Mouse (Mus musculus): Measurements from ENCODE around the gene Pde4a. TPM values are rescaled to one million over a fixed set of nuclear protein-coding genes. Genes with fewer than 3 reads are reported as not detected.

Gene Pde4a
- total RNA-seq, 2 experiments from 2014 or later: 101 to 106 TPM

DNA sequence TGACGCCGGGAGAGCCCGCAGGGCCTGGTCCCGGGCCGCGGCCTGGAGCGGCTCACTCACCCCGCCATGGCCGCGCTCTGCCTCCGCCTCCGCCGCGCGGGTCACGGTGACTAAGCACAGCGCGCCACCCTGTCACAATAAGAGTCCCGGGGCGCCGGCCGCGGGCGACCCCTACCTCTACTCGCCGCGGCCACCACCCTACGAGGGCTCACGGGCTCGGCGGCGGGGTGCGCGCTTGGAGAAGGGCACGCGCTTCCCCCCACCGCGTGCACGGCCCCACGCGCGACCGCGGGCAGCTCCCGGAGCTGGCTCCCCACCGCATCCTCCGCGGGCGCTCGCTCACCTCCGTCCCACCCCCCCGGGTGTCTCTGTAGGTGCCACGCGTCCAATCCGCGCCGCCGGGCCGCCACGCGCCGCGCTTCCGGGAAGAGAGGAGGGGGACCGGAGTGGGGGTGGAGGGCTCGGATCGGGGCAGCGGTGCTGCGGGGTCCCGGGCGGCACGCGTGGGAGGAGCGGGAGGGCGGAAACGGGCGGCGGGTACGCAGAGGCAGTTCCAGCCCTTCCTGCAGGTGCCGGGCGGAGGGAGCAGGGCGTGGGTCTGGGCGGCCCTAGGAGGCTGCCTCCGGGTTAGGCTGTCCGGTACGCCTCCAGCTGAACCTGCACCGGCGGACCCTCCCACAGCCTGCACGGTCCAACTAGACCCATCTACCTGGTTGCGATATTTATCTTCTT lies 73.4 kb downstream of the Pde4a start, which contains the start of gene Keap1:
Gene Keap1 (minus strand): TSS at position 629 of the 732 bp plus-strand sequence.
- DNase-seq (ENCODE audit: extremely low spot score in 1 of 2, low spot score in 2 of 2): peak; percentile 77 to 78
- TF ChIP-seq CTCF (IDR thresholded peaks at IDR 0.05): no peak; the same call in 1 of the 2 replicates
- peak within 1 kb of the TSS; percentile 95 for H3K27ac ChIP-seq
- intact Hi-C loops (cut with DNase I): loop anchor here (2.0 kb wide), 1 partner anchor 50 kb away; no protein-coding TSS in a partner anchor
- peak within 1 kb of the TSS; percentile 92 for H3K4me3 ChIP-seq

DNA sequence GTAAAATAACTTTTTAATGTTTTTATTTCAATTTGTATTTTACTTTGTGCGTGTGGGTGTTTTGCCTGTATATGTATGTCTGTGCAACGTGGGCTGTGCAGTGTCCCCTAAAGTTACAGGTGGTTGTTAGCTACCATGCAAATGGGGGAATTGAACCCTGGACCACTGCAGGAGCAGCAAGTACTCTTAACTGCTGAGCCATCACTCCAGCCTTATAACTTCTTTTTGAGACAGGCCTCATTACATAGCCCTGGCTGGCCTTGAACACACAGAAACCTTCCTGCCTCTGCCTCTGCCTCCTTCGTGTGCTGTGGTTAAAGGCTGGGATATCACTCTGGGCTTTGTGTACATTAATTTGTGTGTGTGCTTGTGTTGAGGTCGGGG lies 73.9 kb downstream of the Pde4a start:
- no peak for TF ChIP-seq CTCF (IDR thresholded peaks at IDR 0.05)
- intact Hi-C loops (cut with DNase I): loop anchor here (2.0 kb wide), 1 partner anchor 49 kb away; no protein-coding TSS in a partner anchor
- Histone ChIP-seq H3K4me3 (peak overlapping the region; percentile 92), H3K27ac (peak overlapping the region; percentile 95)
- DNase-seq (ENCODE audit: extremely low spot score in 1 of 2, low spot score in 2 of 2): no peak

DNA sequence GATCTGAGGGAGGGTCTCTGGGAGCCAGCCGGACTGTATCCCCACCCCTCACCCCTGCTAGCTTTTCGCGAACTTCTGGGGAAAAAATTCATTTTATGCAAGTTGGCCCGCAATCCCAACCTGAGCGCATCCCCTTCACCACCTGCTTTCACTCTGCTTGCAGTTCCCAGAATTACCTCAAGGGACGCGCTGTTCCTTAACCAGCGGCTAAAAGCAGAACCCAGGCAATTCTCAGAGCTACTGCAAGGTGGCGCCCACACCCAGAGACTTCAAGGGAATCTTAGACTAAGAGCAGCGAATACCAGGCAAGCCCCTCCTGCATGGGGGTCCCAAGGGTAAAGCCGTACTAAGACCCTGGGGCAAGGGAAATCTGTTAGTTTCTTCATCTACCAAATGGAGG lies 75.8 kb downstream of the Pde4a start:
- intact Hi-C loops (cut with DNase I): loop anchor here (5.0 kb wide), 1 partner anchor 126 kb away; the partner anchor contains the start of gene Ilf3
- Histone ChIP-seq H3K4me3 (no peak overlapping the region), H3K27ac (no peak overlapping the region)
- DNase-seq (ENCODE audit: extremely low spot score in 1 of 2, low spot score in 2 of 2): peak; percentile 76 to 80
- peak; percentile 95 for TF ChIP-seq CTCF (IDR thresholded peaks at IDR 0.05)

DNA sequence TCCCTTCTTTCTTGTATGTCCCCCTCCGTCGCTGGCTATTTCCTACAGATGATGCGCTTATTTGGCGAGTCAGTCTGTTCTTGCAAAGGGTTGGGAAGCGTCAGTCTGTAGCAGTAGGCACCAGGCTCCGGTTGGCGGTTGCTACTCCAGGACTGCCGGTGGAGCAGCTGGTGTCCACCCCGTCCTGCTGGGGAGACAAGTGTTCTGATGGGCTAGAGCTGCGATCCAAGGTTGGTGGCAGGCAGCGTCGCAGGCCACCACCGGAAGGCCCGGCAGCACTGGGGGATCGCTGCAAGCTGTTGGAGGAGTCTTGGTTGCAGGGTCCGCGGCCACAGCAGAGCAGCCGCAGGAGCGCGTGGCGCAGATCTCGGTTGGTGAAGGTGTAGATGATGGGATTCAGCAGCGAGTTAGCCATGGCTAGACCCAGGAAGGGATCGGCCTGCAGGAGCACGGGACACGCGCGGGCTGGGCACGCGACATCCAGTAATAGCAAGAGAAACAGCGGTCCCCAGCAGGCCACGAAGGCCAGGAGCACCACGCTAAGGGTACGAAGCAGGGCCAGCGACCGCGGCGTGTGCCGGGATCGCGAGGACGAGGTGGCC lies 78.4 kb downstream of the Pde4a start:
- peak overlapping the region; percentile 53 for H3K27ac ChIP-seq
- TF ChIP-seq CTCF (IDR thresholded peaks at IDR 0.05): no peak
- intact Hi-C loops (cut with DNase I): loop anchor here (5.0 kb wide), 1 partner anchor 123 kb away; the partner anchor contains the start of gene Ilf3
- DNase-seq (ENCODE audit: extremely low spot score in 1 of 2, low spot score in 2 of 2): peak in 1 of 2 experiments; percentile 39
- peak overlapping the region; percentile 35 for H3K4me3 ChIP-seq

DNA sequence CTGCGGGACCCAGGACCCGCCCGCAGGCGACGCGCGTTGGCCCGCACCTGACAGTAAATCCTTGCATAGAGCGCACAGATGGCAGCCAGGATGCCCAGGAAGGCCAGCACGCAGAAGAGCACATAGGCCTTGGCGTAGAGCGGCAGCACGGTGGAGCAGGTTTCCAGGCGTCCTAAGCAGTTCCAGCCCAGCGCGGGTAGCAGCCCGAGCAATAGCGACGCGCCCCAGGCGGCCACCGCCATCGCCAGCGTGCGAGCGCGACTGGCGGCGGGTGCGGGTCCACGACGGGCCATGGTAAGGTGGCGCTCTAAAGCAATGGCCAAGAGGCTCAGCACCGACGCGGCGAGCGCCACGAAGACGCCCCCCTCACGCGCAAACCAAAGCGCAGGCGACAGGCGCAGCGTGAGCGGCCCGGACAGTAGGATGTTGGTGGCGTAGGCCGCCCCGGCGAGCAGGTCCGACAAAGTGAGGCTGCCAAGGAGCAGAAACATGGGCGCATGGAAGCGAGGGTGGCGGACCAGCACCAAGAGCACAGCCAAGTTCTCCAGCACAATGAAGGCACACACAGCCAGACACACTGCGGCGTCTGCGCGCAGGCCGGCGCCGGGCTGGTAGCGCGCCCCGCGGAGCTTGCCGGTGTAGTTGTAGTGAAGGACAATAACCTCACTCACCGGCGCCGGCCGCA lies 79.1 kb downstream of the Pde4a start:
- peak in 1 of 2 experiments; percentile 54 for DNase-seq (ENCODE audit: extremely low spot score in 1 of 2, low spot score in 2 of 2)
- no peak for TF ChIP-seq CTCF (IDR thresholded peaks at IDR 0.05)
- peak overlapping the region; percentile 35 for H3K4me3 ChIP-seq
- H3K27ac ChIP-seq: peak overlapping the region; percentile 53
- intact Hi-C loops (cut with DNase I): loop anchor here (5.0 kb wide), 1 partner anchor 123 kb away; the partner anchor contains the start of gene Ilf3

DNA sequence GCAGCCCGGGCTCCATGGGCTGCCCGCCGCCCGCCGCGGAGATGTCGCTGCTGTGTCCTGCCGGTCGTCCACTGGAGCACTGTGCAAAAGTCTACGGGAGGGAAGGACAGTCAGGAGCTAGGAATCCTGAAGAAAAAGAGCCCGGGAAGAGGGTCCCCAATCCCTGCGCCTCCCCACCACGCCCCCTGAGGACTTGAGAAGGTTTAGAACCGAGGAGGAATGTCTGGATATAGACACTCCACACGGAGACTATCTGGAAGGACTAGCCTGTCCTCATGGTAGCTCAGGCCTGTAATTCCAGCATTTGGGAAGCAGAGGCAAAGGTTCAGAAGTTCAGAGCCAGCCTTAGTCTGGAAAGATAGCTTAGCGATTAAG lies 79.6 kb downstream of the Pde4a start:
- Histone ChIP-seq H3K4me3 (peak overlapping the region; percentile 35), H3K27ac (no peak overlapping the region; the same call in 1 of the 2 replicates)
- DNase-seq (ENCODE audit: extremely low spot score in 1 of 2, low spot score in 2 of 2): no peak
- intact Hi-C loops (cut with DNase I): no loop called here
- TF ChIP-seq CTCF (IDR thresholded peaks at IDR 0.05): no peak

DNA sequence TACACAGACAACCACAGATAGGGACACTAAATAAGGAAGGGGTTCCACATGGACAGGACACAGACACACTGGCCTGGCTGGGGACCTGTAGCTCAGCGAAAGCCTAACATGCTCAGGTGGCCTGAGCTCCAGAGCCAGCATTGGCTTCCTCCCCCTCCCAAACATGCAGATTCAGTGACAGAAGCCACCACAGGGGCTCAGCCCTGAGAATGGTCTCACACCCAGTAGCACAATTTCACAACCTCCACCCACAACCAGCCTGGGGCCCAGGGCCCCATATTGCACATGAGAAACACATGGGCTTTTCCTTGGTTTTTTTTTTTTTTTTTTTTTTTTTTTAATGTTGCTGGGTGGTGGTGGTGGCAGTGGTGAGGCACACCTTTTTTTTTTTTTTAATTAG lies 80.8 kb downstream of the Pde4a start:
- Histone ChIP-seq H3K4me3 (no peak overlapping the region), H3K27ac (no peak overlapping the region)
- intact Hi-C loops (cut with DNase I): no loop called here
- TF ChIP-seq CTCF (IDR thresholded peaks at IDR 0.05): no peak
- DNase-seq (ENCODE audit: extremely low spot score in 1 of 2, low spot score in 2 of 2): no peak

DNA sequence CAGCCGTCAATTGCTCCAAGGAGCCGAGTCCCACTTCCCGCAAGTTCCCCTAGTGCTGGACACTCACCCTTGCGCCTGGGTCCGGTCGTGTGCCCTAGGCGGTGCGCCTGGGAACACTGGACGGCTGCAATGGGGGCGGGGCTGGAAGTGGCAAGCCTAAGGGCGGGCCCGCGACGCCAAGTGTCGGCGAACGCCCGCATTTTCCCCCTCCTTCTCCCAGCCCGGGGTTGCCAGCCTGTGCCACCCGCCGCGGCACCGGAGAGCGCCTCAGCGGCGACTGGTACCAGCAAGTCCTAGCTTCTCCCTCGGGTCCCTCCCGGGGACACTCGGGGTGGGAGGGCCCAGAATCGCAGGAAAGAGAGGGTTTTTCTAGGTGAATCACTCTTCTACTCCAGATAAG lies 82.8 kb downstream of the Pde4a start, which contains the start of gene S1pr5:
Gene S1pr5 (minus strand): TSS at position 118 of the 400 bp plus-strand sequence.
- peak within 1 kb of the TSS; percentile 69 for H3K27ac ChIP-seq
- no peak for TF ChIP-seq CTCF (IDR thresholded peaks at IDR 0.05)
- H3K4me3 ChIP-seq: peak within 1 kb of the TSS; percentile 16
- DNase-seq (ENCODE audit: extremely low spot score in 1 of 2, low spot score in 2 of 2): peak in 1 of 2 experiments; percentile 48
- intact Hi-C loops (cut with DNase I): no loop called here

DNA sequence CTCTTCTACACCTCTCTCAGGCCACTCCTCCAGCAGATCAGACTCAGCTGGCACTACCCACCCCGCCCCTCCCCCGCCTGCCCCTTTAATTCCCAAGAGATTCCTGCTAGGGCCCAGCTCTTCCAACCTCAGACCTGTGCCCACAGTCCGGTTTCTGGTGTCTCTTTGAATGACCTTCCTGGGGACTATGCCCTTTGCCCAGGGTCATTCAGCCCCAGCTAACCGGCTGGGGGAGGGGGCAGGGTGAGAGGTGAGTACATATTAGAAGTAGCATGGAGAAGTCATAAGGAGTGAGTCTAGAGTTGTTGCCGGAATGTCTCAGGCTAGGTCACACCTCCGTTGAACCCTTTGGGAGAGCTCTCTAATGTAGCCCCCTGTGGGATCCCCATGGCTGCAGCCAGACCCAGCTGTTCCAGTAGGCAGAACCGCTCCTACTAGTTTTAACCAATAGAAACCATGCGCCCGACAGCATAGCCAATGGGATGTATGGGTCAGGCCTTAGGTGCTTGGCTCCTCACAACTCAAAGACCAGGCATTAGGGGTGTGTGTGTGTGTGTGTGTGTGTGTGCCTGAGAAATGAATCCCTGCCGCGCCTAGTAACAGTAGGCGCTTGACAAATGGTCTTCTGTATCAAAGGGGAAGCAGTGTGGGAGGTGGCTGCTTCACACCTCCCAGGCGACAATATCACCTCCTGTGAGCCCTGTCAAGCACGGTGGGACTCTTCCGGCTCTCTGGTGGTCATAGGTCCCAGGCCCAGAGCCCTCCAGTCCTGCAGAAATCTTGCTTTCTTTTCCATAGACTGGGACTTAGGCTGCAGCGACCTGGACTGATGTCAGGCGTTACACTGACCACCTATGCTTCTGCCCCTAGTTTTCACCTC lies 84.4 kb downstream of the Pde4a start:
- no peak for TF ChIP-seq CTCF (IDR thresholded peaks at IDR 0.05)
- no peak overlapping the region for H3K4me3 ChIP-seq
- no peak overlapping the region; the same call in 1 of the 2 replicates for H3K27ac ChIP-seq
- no peak for DNase-seq (ENCODE audit: extremely low spot score in 1 of 2, low spot score in 2 of 2)
- intact Hi-C loops (cut with DNase I): loop anchor here (5.0 kb wide), 1 partner anchor 87 kb away; no protein-coding TSS in a partner anchor

DNA sequence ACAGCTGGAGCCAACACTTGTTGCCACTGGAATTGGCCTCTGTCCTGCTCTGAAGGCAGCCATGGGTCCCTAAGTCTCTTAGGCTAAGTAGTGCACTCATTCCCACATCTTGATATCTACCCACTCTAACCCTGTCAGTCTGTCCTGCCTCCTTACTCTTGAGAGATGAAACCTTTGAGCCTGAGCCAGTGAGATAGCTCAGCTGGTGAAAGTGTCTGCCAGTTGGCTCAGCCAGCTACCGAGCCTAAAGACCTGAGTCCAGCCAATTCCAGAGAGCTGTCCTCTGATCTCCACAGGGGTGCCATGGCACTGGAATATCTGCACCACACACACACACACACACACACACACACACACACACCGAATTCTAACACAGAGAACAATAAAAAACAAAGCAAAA lies 85.0 kb downstream of the Pde4a start:
- intact Hi-C loops (cut with DNase I): loop anchor here (5.0 kb wide), 1 partner anchor 87 kb away; no protein-coding TSS in a partner anchor
- Histone ChIP-seq H3K4me3 (no peak overlapping the region), H3K27ac (no peak overlapping the region)
- DNase-seq (ENCODE audit: extremely low spot score in 1 of 2, low spot score in 2 of 2): no peak
- TF ChIP-seq CTCF (IDR thresholded peaks at IDR 0.05): no peak

Measured in left cerebral cortex, adult 2 months (tissue).